Mouse (Mus musculus) macrophage (primary cell): Measurements from ENCODE around the gene Snx27. TPM values are rescaled to one million over a fixed set of nuclear protein-coding genes. Genes with fewer than 3 reads are reported as not detected.

Experiments used
- H3K27ac ChIP-seq: fragments of 350-480 bp; formaldehyde crosslinking; 2 replicates; pipeline ENCODE4 v1.9.0; 2021
- H3K36me3 ChIP-seq: fragments of 350-480 bp; formaldehyde crosslinking; 2 replicates; pipeline ENCODE4 v1.9.0; 2021; ENCODE audit errors: inconsistent target
- H3K4me3 ChIP-seq: fragments of 350-480 bp; formaldehyde crosslinking; 2 replicates; pipeline ENCODE4 v1.9.0; 2021; ENCODE audit errors: inconsistent target
- H3K79me2 ChIP-seq: fragments of 350-480 bp; formaldehyde crosslinking; 2 replicates; pipeline ENCODE4 v1.9.0; 2021; ENCODE audit errors: inconsistent target
- WGBS: methylation state at CpG from one replicate; pipeline ENCODE4 v1.1.7; 2026; ENCODE audit warnings: inconsistent platforms; ENCODE audit not compliant: missing documents; 5-methylcytosine and 5-hydroxymethylcytosine counted together
- polyA plus RNA-seq: library from polyadenylated mRNA; stranded (reverse); fragments of 250-400 nt; gene quantifications from 3 replicates; pipeline ENCODE4 v1.2.4, GENCODE M21; 2018; ENCODE audit warnings: inconsistent platforms

Gene Snx27
- polyA plus RNA-seq, 1 experiment from 2014 or later = 74.9 TPM

DNA sequence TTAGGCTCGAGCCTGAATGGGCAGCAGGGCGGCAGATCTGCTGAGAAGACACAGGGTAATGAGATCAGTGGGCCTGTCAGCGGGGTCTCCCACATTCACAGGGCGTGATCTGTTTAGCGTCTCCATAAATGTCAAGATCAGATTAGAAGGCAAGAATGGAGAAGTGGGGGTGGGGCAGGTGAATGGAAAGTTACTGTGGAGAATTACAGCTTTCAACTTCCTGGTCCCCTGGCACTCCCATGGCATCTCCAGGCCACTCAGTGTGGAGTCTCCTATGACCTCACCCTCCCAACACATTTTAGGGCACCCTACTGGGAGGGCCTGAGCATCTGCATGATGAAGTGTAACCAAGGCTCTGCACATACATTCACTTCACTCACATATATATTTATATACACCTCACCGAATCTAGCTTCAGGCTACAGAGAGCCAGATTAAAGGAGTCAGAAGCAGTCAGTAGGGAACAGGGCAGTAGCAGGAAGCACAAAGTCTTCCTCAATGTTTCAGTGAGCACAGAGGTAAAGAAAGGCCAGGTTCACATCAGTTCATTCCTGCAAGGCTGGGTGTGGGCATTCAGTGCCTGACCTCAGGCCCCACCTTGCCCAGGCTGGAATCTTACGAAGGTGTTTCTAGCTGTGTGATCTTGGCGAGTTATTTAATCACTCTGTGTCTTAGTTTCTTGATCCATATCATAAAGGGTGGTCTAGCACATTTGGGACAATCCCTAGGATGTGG, 106.0 kb downstream of the Snx27 start:
- no peaks in the 10 kb centered on the region for H3K36me3 ChIP-seq
- H3K4me3 ChIP-seq = no peak overlapping the region
- H3K79me2 ChIP-seq = no peaks in the 10 kb centered on the region
- H3K27ac ChIP-seq = no peak overlapping the region
- 66% methylated on average over 8 of the region's 8 CpGs for WGBS

DNA sequence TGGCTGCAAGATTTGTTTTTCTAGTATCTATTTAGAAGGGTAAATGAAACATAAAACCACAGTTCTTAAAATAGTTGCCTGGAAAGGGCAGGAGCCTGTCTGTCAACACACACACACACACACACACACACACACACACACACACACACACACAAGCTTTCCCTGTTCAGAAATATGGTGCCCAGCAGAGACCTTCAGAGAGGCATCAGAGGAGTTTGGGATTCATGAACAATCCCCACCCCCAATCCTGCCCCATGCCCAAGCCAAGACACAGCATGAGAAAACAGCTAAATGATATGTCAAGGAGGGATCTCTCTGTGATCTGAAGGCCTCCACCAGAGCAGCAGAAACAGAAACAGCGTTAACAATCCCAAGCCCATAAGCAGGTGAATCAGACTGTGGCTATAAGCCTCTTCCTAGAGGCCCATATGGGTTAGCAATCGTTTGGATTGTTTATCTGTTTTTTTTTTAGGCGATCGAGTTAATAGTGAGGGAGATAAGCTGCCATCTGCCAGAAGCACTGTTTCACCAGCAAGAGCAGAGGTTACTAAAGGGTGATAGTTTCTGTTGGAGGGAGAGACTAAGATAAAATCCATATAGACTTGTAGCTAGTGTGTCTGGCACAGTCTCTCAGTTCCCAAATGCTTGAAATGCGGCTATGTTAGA, 108.8 kb downstream of the Snx27 start:
- 93% methylated on average over 5 of the region's 5 CpGs for WGBS
- H3K36me3 ChIP-seq = no peaks in the 10 kb centered on the region
- H3K4me3 ChIP-seq = no peak overlapping the region
- no peaks in the 10 kb centered on the region for H3K79me2 ChIP-seq
- no peak overlapping the region for H3K27ac ChIP-seq

DNA sequence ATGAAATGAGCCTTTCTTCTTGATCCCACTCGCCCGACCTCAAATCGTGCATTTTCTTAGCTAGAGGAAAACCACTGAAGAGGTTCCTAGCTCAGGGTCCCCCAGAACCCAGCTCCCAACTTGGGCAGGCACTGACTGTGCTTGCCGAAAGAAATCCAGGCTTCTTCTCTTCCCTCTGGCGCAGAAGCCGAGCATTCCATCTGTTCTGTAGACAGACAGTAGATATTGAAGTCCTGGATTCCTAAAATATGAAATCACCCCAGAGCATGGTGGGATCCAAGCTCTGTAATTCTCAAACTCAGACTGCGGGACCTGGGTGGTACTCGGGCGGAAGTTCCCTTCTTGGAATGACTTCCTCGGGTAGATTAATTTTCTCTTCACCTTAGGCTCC, 109.4 kb downstream of the Snx27 start:
- 80% methylated on average over 10 of the region's 10 CpGs for WGBS

DNA sequence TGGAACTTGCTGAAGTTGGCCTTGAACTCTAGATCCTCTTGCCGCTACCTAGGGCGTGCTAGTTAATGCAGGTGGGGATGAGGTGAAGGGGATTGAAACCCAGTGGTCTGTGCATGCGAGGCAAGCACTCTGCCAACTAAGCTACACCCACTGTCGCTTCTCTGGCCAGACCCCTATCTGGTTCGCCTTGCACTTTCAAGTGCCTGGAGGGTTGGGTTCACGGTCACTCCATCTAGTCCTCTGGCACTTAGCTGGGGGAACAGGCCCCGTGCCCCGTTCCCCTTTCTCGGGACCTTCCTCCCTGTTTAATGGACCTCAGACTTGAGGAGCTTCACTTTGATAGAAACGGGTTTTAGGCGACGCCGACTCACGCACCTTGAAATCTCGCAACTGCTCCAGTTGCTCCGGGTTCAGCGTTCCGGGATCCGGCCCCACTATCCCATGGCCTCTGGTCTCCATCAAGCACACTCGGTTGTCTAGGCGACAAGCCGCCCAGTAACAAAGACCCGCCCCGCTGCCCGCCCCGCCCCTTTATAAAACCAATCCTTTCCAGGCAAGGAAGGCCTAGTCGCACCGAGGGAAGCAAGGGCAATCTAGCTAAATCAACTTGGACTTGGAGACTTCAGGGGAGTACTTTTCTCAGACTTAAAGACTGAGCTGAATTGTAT, 109.9 kb downstream of the Snx27 start:
- no peak overlapping the region for H3K4me3 ChIP-seq

More for the DNA sequence above, 109.4 kb downstream of the Snx27 start:
- no peak overlapping the region for H3K4me3 ChIP-seq
- H3K36me3 ChIP-seq = no peaks in the 10 kb centered on the region
- no peaks in the 10 kb centered on the region for H3K79me2 ChIP-seq
- no peak overlapping the region for H3K27ac ChIP-seq

DNA sequence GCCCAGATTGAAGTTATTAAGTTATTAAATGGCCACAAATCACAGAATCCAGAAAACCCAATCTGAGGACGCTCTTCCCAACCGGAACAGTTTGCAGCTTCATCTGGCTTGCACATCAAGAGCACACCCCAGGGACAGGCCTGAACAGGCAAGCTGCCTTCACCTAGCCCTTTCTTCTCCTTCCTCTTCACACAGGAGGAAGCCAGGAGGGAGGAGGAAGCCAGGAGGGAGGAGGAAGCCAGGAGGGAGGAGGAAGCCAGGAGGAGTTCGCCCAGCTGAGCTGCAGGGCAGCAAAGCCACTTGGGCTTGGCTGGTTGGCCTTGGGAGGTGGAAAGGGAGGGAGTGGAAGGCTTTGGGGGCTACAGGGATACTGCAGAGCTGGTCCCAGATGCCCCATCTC, 113.6 kb downstream of the Snx27 start:
- H3K27ac ChIP-seq = no peak overlapping the region
- WGBS = 62% methylated on average over 3 of the region's 3 CpGs

More for the DNA sequence above, 109.9 kb downstream of the Snx27 start:
- WGBS = 32% methylated on average over 27 of the region's 28 CpGs
- Histone ChIP-seq H3K27ac (no peak overlapping the region), H3K79me2 (no peaks in the 10 kb centered on the region), H3K36me3 (no peaks in the 10 kb centered on the region)

DNA sequence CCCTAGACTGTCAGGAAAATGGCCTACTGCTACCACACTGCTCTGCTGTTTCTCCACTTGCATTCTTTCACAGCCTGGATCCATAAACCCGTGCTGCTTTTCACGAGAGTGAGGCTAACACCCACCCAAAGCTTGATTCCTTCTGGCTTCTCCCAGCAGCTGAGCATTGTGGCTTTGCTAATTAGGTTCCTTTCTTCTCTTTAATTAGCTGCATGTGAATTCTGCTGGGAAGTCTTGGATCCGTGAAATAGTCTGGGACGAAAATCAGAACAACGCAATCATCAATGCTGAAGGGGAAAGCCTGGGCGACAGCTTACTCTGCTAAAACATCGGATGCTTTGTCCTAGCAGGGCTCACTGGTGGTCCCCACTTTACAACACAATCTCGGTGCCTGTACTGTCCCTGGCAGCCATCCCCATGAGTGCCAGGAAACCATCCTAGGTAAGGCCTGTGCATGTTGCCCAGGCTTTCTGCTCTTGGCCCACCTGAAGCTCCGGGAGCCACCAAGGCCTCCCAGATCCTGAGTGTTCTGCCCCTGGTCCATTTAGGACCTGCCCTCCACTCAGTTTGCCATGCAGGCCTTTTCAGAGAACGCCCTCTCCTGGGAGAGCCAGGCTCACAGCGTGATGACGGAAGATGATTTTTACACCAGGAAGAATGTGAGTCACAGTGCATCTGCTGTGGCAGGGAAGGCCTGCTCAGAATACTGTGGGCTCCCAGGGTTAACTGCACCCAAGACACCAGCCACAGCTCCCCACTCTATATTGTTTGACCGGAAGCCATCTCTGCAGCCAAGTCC, 116.7 kb downstream of the Snx27 start:
- 92% methylated on average over 12 of the region's 13 CpGs for WGBS
- Histone ChIP-seq H3K27ac (no peak overlapping the region), H3K4me3 (no peak overlapping the region), H3K36me3 (no peaks in the 10 kb centered on the region), H3K79me2 (no peaks in the 10 kb centered on the region)

More for the DNA sequence above, 113.6 kb downstream of the Snx27 start:
- H3K36me3 ChIP-seq = no peaks in the 10 kb centered on the region
- H3K79me2 ChIP-seq = no peaks in the 10 kb centered on the region
- no peak overlapping the region for H3K4me3 ChIP-seq

DNA sequence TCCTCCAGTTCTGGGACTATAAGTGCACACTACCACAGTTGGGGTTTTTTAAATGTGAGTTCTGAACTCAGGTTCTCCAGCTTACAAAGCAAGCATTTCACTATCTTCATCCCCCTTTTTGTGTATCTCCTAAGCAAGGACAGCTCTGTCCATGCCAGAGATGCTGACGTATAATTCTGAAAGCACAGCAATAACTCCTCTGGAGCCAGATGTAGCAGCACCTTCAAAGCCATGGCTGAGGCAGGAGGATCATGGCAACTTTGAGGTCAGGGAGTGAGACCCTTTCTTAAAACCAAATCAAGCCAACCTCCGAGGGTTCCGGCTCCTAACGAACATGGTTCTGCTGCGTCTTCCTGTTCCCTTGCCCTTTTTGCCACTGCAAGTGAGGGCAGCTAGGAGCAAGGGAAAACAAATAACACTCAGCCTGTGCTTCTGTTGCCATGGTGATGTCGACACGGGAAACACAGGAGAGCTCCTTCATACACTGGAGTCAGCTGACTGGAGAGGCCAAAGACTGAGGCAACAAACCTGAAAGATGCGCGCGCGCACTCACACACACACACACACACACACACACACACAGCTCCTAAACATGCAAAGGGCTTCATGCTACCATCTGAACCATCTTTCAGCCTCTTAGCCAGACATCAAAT, 118.5 kb downstream of the Snx27 start:
- no peaks in the 10 kb centered on the region for H3K79me2 ChIP-seq
- no peak overlapping the region for H3K4me3 ChIP-seq
- no peaks in the 10 kb centered on the region for H3K36me3 ChIP-seq
- H3K27ac ChIP-seq = no peak overlapping the region
- 78% methylated on average over 11 of the region's 11 CpGs for WGBS

DNA sequence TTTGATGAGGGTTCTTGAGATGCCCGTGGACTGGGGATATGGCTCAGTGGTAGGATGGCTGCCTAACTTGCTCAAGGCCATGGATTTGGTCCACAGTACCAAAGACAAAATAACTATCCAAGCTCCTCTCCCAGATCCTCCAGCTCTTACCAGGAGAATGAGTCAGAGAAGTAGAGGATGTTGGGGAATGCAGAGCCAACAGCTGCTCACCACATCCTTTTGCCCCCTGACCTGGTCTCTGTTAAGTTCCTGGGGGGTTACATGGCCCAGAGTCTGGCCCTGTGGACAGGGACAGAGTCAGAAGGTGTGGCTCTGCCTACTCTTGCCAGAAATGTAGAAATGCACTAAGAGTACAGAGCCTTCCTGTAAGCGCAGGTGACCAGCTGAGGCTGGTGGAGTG, 122.7 kb downstream of the Snx27 start:
- no peaks in the 10 kb centered on the region for H3K79me2 ChIP-seq
- H3K27ac ChIP-seq = no peak overlapping the region
- 100% methylated on average over 2 of the region's 2 CpGs for WGBS
- no peaks in the 10 kb centered on the region for H3K36me3 ChIP-seq
- H3K4me3 ChIP-seq = no peak overlapping the region

DNA sequence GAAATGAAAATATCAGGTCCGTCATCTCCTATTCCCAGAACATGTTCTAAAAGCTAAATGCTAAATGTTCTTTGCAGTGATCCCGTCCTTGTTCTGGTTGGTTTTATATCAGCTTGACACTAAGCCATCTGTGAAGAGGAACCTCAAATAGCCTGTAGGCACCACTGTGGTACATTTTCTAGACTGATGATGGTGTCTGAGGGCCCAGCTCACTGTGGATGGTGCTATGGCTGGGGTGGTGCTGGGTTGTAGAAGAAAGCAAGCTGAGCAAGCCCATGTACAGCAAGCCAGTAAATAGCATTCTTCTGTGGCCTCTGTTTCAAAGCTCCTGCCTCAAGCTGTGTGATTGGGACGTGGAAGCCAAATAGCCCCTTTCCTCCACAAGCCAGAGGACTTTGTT, 125.5 kb downstream of the Snx27 start:
- no peaks in the 10 kb centered on the region for H3K79me2 ChIP-seq
- 81% methylated on average over 3 of the region's 3 CpGs for WGBS

DNA sequence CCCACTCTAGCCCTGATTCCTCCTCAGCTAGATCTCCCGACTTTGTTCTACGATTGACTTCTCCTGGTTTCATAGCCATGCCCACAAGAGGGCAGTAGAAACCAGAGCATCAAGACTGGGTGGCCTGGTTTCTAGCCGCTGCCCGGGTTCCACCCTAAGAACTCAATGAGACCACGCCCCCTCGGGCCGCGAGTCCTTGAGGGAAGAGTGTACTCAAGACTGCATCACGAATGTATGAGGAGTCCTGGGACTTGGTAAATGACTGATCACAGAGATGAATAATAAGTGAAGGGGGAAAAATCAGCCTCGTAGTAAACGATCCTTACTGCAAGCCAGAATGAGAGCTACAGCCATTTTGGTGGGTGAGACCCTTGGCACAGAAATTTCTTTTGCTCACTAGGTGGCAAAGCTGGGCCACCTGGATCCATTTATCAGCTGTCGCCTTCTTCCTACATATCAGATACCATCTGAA, 126.0 kb downstream of the Snx27 start:
- H3K4me3 ChIP-seq = no peak overlapping the region

More for the DNA sequence above, 125.5 kb downstream of the Snx27 start:
- no peak overlapping the region for H3K4me3 ChIP-seq
- no peak overlapping the region for H3K27ac ChIP-seq
- no peaks in the 10 kb centered on the region for H3K36me3 ChIP-seq

DNA sequence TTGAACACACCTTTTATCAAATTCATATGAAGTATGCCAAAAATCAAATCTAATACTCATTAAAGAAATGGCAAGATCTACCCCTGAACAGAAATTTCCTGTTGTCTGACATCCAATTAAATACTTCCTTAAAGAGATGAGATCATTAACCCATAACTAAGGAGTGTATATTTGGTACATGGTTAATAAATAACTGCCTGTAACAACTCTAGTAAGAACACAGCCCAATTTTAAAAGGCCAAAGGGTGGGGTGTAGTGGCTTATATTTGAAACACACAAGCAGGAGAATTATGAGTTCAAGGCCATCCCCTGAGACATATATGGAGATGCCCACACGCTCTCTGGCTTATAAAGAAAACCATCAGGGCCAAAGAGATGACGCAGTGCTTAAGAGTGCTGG, 133.1 kb downstream of the Snx27 start:
- Histone ChIP-seq H3K4me3 (no peak overlapping the region), H3K27ac (no peak overlapping the region), H3K36me3 (peaks cover 32% of the 10 kb centered on the region), H3K79me2 (peaks cover 4% of the 10 kb centered on the region)
- 97% methylated on average over 2 of the region's 2 CpGs for WGBS

More for the DNA sequence above, 126.0 kb downstream of the Snx27 start:
- Histone ChIP-seq H3K36me3 (no peaks in the 10 kb centered on the region), H3K27ac (no peak overlapping the region), H3K79me2 (no peaks in the 10 kb centered on the region)
- WGBS = 2% methylated on average over 12 of the region's 12 CpGs
